In the genomic region with DNA sequence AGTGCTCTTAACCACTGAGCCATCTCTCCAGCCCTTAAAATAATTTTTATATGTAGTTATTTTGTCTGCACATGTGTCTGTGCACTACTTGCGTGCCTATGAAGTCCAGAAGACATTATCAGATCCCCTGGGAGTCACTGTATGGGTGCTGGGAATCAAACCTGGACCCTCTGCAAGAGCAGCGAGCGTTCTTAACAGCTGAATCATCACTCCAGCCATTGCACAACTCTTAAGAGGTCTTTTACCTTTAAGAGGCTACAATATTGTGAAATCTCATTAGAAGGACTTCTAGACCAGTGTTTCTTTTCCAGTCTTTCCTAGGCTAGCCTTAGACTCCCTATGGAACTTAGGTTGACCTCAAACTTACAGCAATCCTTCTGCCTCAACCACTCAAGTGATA, we compare ENCODE assay signal across 15 mouse cellular contexts.
"Had no signal": no experiment of that assay in that cellular context is flagged by ENCODE, and none has a peak within 500 bp of the region (broad histone marks: within the 10 kb centered on the region; RNA-seq: fewer than 3 reads in every experiment).

No protein-coding gene starts in this region.

- H3K27me3 ChIP-seq: liver, embryonic 13.5 days; midbrain, embryonic 12.5 days; neural tube, embryonic 15.5 days had no signal

- H3K36me3 ChIP-seq: liver, embryonic 13.5 days; midbrain, embryonic 12.5 days; neural tube, embryonic 15.5 days had no signal

- H3K9ac ChIP-seq: liver, embryonic 13.5 days; liver, postnatal 0 days; midbrain, embryonic 12.5 days; neural tube, embryonic 15.5 days had no signal

- DNase-seq: kidney, adult 11 months; kidney, adult 9 months; kidney, postnatal 36 days; liver, embryonic 13.5 days; liver, postnatal 0 days; right cerebral cortex, adult 18-20 months; right cerebral cortex, postnatal 25 days; thymus, postnatal 4 days had no signal

- ATAC-seq: hindbrain, postnatal 0 days; liver, postnatal 0 days had no signal

- H3K27ac ChIP-seq: hindbrain, postnatal 0 days; kidney, postnatal 0 days; limb, embryonic 10.5 days; liver, embryonic 13.5 days; macrophage; midbrain, embryonic 12.5 days; neural tube, embryonic 15.5 days; stomach, postnatal 0 days had no signal

- H3K9me3 ChIP-seq: limb, embryonic 10.5 days; liver, embryonic 13.5 days; midbrain, embryonic 12.5 days; neural tube, embryonic 15.5 days had no signal

- H3K4me1 ChIP-seq: neural tube, embryonic 15.5 days had no signal

- H3K4me2 ChIP-seq: liver, embryonic 13.5 days; midbrain, embryonic 12.5 days; neural tube, embryonic 15.5 days had no signal

- H3K4me3 ChIP-seq: limb, embryonic 10.5 days; liver, embryonic 13.5 days; midbrain, embryonic 12.5 days; neural tube, embryonic 15.5 days had no signal
